Mouse (Mus musculus): ENCODE measurements around the gene Hlcs. TPM values are rescaled to one million over a fixed set of nuclear protein-coding genes. Genes with fewer than 3 reads are reported as not detected.

The Hlcs gene
- polyA plus RNA-seq, 1 experiment from 2014 or later, result 8.7 TPM

DNA sequence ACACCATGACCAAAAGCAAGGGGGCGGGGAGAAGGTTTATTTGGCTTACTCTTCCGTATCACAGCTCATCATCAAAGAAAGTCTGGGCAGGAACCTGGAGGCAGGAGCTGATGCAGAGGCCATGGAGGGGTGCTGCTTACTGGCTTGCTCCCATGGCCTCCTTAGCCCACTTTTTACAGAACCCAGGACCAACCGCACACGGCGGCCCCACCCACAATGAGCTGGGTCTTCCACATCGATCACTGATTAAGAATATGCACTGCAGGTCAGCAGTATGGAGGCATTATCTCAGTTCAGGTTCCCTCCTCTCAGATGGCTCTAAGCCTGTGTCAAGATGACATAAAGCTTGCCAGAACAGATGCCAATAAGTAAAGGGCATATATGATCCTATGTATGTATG, 42.5 kb downstream of the Hlcs start:
- Histone ChIP-seq H3K4me3 (replicated peaks) (no peak overlapping the region), H3K27me3 (replicated peaks) (no peaks in the 10 kb centered on the region), H3K4me2 (no peak overlapping the region), H3K9me3 (replicated peaks) (no peaks in the 10 kb centered on the region), H3K36me3 (peaks cover 5% of the 10 kb centered on the region; the same call in 1 of the 2 replicates), H3K4me1 (peaks cover 4% of the 10 kb centered on the region; the same call in 1 of the 2 replicates), H3K27ac (replicated peaks) (no peak overlapping the region), H3K9ac (replicated peaks) (no peak overlapping the region)
- 91% methylated on average over 6 of the region's 6 CpGs for WGBS
- ATAC-seq (ENCODE audit: low FRiP score), result no peak

- Histone ChIP-seq H3K36me3 (peaks cover 4% of the 10 kb centered on the region; the same call in 1 of the 2 replicates), H3K27ac (replicated peaks) (no peak overlapping the region), H3K27me3 (replicated peaks) (no peaks in the 10 kb centered on the region), H3K4me3 (replicated peaks) (no peak overlapping the region), H3K4me2 (peak overlapping the region; percentile 49), H3K9me3 (replicated peaks) (no peaks in the 10 kb centered on the region), H3K4me1 (peaks cover 13% of the 10 kb centered on the region; the same call in 1 of the 2 replicates), H3K9ac (replicated peaks) (peak overlapping the region; percentile 36; the same call in 1 of the 2 replicates)
- WGBS, result 1% methylated on average over 9 of the region's 9 CpGs
- ATAC-seq (ENCODE audit: low FRiP score), result peak; percentile 61
These were observed 43.7 kb downstream of the Hlcs start for GRCm38 (mm10) chr16:94269635-94270034.

DNA sequence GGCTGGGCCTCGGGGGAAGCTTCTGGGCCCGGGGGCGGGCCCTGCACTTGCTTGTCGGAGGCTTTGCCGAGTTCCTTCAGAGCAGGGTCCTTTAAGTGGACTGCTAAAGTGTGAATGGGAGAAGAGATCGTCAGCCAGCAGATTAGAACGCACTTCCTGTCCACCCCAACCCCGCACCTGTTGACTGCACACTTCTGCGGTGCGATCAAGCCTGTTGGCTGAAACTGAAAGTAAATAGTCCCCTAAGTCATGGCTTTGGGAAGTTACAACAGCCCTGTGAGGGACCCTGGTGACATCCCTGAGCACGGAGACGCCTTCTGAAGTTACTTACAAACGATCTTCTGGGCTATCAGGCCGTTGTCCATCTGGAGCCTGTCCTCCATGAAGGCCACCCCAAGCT, 45.2 kb downstream of the Hlcs start:
- Histone ChIP-seq H3K4me3 (replicated peaks) (no peak overlapping the region), H3K9me3 (replicated peaks) (no peaks in the 10 kb centered on the region), H3K27me3 (replicated peaks) (no peaks in the 10 kb centered on the region), H3K4me1 (peaks cover 13% of the 10 kb centered on the region; the same call in 1 of the 2 replicates), H3K36me3 (no peaks in the 10 kb centered on the region), H3K4me2 (no peak overlapping the region), H3K27ac (replicated peaks) (no peak overlapping the region), H3K9ac (replicated peaks) (no peak overlapping the region)
- WGBS, result 85% methylated on average over 14 of the region's 14 CpGs
- ATAC-seq (ENCODE audit: low FRiP score), result no peak

- H3K9ac ChIP-seq (replicated peaks), result no peak overlapping the region
- no peaks in the 10 kb centered on the region for H3K27me3 ChIP-seq (replicated peaks)
- no peak overlapping the region; the same call in 1 of the 2 replicates for H3K27ac ChIP-seq (replicated peaks)
- H3K4me2 ChIP-seq, result no peak overlapping the region
- H3K9me3 ChIP-seq (replicated peaks), result no peaks in the 10 kb centered on the region
- H3K36me3 ChIP-seq, result no peaks in the 10 kb centered on the region
- 0 out of 2 replicates have a peak, but pooled peaks cover 9% of the 10 kb centered on the region for H3K4me1 ChIP-seq
- 71% methylated on average over 6 of the region's 6 CpGs for WGBS
- no peak overlapping the region for H3K4me3 ChIP-seq (replicated peaks)
- ATAC-seq (ENCODE audit: low FRiP score), result peak; percentile 56; the same call in 1 of the 2 replicates
These were observed 48.8 kb downstream of the Hlcs start for GRCm38 (mm10) chr16:94264611-94265010.

DNA sequence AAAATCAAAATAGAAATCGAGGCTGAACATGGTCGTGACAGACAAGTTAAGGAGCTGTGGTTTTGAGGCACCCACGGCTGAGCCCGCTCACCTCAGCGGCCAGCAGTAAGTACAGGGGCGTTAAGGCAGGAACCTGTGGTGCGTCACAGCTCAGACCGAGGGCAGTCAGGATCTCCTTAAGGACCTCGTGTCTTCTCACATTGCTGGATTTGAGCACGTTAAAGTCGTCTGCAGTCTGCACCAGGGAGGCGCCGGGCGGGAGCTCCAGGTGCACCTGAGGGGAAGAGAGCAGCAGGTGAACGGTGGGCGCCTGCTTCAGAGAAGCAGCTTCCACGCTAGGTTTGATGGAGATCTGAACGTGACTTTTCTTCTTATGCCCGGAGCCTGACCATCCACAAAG, 50.9 kb downstream of the Hlcs start:
- no peak for ATAC-seq (ENCODE audit: low FRiP score)
- 92% methylated on average over 19 of the region's 19 CpGs for WGBS

DNA sequence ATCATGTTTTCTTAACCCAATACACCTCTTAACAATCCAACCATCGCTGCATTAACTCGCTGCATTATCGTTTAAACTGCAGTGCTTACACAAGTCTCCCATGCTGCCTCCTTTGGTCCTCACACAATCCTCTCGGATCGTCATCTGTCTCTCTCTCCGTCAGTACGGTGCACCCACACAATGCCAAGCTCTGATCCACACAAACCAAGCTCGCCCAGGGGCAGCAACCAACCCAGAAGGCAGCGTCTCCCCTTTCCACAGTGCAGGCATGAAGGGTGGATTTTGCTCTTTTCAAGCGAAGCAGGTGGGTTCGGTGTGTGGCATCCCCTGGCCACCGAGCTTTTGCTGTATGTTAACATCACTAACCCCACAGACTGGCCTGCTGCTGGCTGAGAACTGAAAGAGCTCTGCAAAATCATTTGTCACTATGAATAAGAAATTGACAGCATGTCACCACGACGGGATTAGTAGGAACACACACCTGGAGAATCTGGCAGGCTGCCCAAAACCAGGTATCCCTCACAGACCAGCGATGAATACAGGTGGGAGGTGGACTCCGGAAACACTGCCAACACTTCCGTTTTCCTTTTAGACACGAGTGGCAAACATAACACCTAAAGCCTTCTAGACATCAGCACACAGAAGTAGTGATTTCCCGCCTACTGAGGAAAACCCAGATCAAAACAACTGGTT, 52.3 kb downstream of the Hlcs start:
- Histone ChIP-seq H3K9me3 (replicated peaks) (no peaks in the 10 kb centered on the region), H3K4me1 (0 out of 2 replicates have a peak, but pooled peaks cover 9% of the 10 kb centered on the region), H3K36me3 (no peaks in the 10 kb centered on the region), H3K27ac (replicated peaks) (no peak overlapping the region), H3K27me3 (replicated peaks) (no peaks in the 10 kb centered on the region), H3K4me2 (no peak overlapping the region), H3K9ac (replicated peaks) (no peak overlapping the region), H3K4me3 (replicated peaks) (no peak overlapping the region)
- WGBS, result 93% methylated on average over 19 of the region's 19 CpGs
- no peak for ATAC-seq (ENCODE audit: low FRiP score)

More for the DNA sequence above, 50.9 kb downstream of the Hlcs start:
- no peak overlapping the region for H3K27ac ChIP-seq (replicated peaks)
- no peaks in the 10 kb centered on the region for H3K36me3 ChIP-seq
- H3K4me1 ChIP-seq, result 0 out of 2 replicates have a peak, but pooled peaks cover 9% of the 10 kb centered on the region
- no peak overlapping the region for H3K4me2 ChIP-seq
- H3K27me3 ChIP-seq (replicated peaks), result no peaks in the 10 kb centered on the region
- H3K9ac ChIP-seq (replicated peaks), result no peak overlapping the region
- no peak overlapping the region for H3K4me3 ChIP-seq (replicated peaks)
- no peaks in the 10 kb centered on the region for H3K9me3 ChIP-seq (replicated peaks)

- WGBS, result 54% methylated on average over 14 of the region's 14 CpGs
- Histone ChIP-seq H3K4me1 (peaks cover 7% of the 10 kb centered on the region; the same call in 1 of the 2 replicates), H3K9ac (replicated peaks) (no peak overlapping the region), H3K4me2 (no peak overlapping the region), H3K36me3 (no peaks in the 10 kb centered on the region), H3K9me3 (replicated peaks) (no peaks in the 10 kb centered on the region), H3K27ac (replicated peaks) (no peak overlapping the region), H3K4me3 (replicated peaks) (no peak overlapping the region), H3K27me3 (replicated peaks) (peaks cover 7% of the 10 kb centered on the region)
- 0 out of 2 replicates have a peak, but pooled peaks have one; percentile 28 for ATAC-seq (ENCODE audit: low FRiP score)
These were observed 54.7 kb downstream of the Hlcs start for GRCm38 (mm10) chr16:94258366-94259310.

DNA sequence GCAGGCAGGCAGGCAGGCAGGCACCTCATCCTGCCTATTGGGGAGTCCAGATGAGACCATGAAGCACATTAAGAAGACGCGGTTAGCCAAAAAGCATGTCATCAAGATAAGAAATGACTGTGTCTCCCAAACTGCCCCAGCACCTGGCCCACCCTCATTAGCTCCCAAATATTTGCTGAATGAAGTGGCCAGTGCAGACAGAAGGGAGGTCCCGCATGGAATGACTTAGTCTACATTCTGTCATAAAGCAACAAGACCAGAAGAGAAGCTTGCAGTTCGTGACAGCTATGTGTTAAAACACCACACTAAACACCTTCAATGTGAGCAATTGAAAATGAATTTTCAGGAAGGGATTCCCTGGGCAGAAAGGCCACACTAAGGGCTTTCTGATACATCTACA, 57.8 kb downstream of the Hlcs start:
- ATAC-seq (ENCODE audit: low FRiP score), result no peak
- Histone ChIP-seq H3K4me3 (replicated peaks) (no peak overlapping the region), H3K4me1 (peaks cover 8% of the 10 kb centered on the region), H3K27me3 (replicated peaks) (peaks cover 10% of the 10 kb centered on the region), H3K27ac (replicated peaks) (no peak overlapping the region), H3K9me3 (replicated peaks) (no peaks in the 10 kb centered on the region), H3K36me3 (no peaks in the 10 kb centered on the region), H3K4me2 (no peak overlapping the region), H3K9ac (replicated peaks) (no peak overlapping the region)
- WGBS, result 92% methylated on average over 4 of the region's 4 CpGs

- Histone ChIP-seq H3K27me3 (replicated peaks) (peaks cover 10% of the 10 kb centered on the region), H3K36me3 (no peaks in the 10 kb centered on the region), H3K4me1 (peaks cover 14% of the 10 kb centered on the region), H3K9me3 (replicated peaks) (no peaks in the 10 kb centered on the region), H3K4me2 (no peak overlapping the region), H3K4me3 (replicated peaks) (no peak overlapping the region), H3K9ac (replicated peaks) (no peak overlapping the region), H3K27ac (replicated peaks) (no peak overlapping the region)
- WGBS, result 87% methylated on average over 6 of the region's 6 CpGs
- no peak for ATAC-seq (ENCODE audit: low FRiP score)
These were observed 58.3 kb downstream of the Hlcs start for GRCm38 (mm10) chr16:94255035-94255434.

GRCm38 (mm10) chr16:94254415-94254891, 58.9 kb downstream of the Hlcs start:
- Histone ChIP-seq H3K4me3 (replicated peaks) (no peak overlapping the region), H3K36me3 (no peaks in the 10 kb centered on the region), H3K27ac (replicated peaks) (no peak overlapping the region), H3K9ac (replicated peaks) (no peak overlapping the region), H3K4me2 (no peak overlapping the region), H3K9me3 (replicated peaks) (no peaks in the 10 kb centered on the region), H3K4me1 (peaks cover 16% of the 10 kb centered on the region), H3K27me3 (replicated peaks) (peaks cover 10% of the 10 kb centered on the region)
- ATAC-seq (ENCODE audit: low FRiP score), result no peak
- WGBS, result 31% methylated on average over 12 of the region's 12 CpGs

DNA sequence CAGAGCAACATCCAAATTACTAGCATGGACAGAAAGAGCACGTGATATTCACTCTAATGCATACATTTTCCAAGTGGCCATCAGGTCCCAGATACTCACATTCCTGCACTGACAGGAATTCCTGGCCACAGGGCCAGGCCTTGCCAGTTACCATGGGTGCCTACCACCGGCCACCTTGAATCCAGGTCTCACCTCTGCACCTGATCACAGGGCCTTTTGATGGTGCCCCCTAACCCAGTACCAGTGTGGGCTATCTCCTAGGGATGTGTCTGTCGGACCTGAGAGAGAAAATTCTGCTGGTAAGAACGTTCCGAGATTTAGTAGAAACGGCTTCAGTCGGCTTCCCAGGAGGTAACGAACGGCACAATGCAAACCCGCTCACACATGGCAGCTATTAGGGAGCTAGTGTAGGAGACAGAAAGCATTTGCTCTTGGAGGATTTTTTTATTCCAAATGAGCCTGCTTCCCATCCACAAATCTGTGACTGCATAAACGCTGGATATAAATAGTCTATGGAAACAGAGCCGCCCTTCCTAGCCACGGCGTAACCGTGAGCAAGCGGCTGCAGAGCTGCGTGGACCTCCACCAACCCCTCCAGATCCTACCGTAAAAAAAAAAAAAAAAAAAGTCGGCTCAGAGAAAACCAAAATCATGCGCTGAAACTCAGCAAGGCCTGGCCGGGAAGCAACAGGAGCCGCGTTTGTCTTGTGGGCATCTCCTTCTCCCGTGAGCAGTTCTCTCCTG, 59.5 kb downstream of the Hlcs start:
- ATAC-seq (ENCODE audit: low FRiP score), result no peak
- Histone ChIP-seq H3K27me3 (replicated peaks) (peaks cover 10% of the 10 kb centered on the region), H3K9ac (replicated peaks) (no peak overlapping the region), H3K4me1 (peaks cover 16% of the 10 kb centered on the region), H3K36me3 (no peaks in the 10 kb centered on the region), H3K4me2 (no peak overlapping the region), H3K27ac (replicated peaks) (no peak overlapping the region), H3K4me3 (replicated peaks) (no peak overlapping the region), H3K9me3 (replicated peaks) (no peaks in the 10 kb centered on the region)
- 60% methylated on average over 24 of the region's 24 CpGs for WGBS

All from neural tube, embryonic 15.5 days (tissue).